Mouse (Mus musculus): Measurements from ENCODE around the gene Dync1i2. TPM values are rescaled to one million over a fixed set of nuclear protein-coding genes. Genes with fewer than 3 reads are reported as not detected.

Dync1i2 gene
- polyA plus RNA-seq (2011; ENCODE audit: insufficient read length, low read depth, missing spikeins), result 168 and 174 TPM in 2 replicates

DNA sequence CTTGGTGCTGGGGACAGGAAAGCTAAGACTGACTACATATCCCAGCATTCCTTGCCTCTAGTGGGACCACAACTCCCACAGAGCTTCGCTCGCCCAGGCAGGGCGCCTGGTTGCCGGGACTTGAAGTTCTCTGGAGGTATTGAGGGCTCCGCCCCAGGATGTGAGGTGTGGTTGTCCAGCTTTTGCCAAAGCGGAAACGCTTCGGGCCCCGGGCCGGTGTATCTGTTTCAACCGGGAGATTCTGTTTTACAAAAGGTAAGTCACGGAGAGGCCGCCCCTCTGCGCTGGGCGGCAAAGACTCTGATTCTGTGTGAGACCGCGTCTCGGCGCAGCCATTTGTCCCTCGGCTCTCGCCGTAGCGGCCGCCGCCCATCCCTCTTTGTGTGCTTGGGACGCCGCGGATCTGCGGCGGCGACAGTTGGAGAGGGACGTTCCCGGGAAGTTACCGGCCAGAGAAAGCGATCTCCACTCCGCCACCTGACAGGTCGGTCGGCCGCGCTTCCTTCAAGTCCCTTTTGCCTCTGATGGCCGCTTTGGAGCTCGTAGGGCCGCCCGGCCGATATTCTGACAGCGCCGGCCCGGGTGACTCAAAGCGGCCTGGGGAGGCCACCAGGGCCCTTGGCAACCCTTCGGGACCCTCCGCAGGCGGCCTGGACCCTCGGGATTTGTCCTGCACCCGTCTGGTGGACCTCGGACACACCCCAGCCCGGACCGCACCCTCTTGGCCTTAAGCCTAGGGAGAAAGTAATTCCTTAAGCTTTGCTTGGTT is at the start of gene Dync1i2:
Dync1i2 (plus strand) TSS at position 116 of the 769 bp plus-strand sequence.
- TF ChIP-seq POLR2A (IDR thresholded peaks at IDR 0.05; ENCODE audit: low read depth, low read length) (peak; percentile 48), CTCF (IDR thresholded peaks at IDR 0.05; ENCODE audit: borderline replicate concordance, insufficient read depth, low read length) (no peak)
- peak within 1 kb of the TSS; percentile 88 for H3K4me3 ChIP-seq (ENCODE audit: insufficient read depth, low read length)
- no peaks in the 10 kb centered on the region for H3K4me1 ChIP-seq (ENCODE audit: control insufficient read depth, insufficient read depth, low read length)
- peak within 1 kb of the TSS; percentile 32 for H3K27ac ChIP-seq (ENCODE audit: insufficient read depth, low read length)

DNA sequence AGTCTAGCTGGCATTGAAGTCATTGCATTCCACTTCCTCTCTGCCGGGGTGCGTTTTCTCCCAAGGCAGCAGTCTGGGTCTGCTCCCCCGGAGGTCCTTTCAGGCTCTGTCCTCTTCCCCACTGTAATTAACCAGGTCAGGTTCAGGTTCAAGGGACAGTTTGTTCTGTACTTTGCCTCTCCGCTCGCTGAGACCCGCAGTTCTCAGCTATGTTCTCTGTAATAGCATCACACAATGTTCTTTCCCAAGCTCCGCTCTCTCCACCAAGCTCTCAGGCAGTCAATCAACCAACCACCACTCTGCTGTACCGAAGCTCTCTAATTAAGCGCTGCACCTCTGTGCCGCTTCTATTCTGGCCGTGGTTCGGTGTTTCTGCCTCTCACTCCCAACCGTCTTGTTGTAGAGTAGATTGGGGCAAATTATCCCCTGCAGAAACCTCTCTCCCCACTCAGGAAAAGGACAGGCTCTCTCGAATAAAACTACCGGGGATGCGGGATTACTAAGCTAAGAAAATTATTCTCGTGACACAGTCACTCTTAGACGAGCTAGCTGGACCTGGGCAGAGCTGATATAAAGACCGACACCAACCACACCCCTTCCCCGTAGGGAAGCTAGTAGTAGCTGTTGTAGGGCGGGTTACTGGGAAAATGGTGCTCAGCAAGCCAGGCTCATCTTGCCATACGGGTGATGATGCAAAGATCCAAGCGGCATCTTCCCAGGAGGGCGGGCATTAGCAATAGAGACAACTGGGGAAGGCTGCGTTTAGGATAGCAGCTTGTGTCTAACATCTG is 48.5 kb upstream of the Dync1i2 start:
- Histone ChIP-seq H3K27ac (ENCODE audit: insufficient read depth, low read length) (no peak overlapping the region), H3K4me1 (ENCODE audit: control insufficient read depth, insufficient read depth, low read length) (no peaks in the 10 kb centered on the region), H3K4me3 (ENCODE audit: insufficient read depth, low read length) (no peak overlapping the region)
- no peak for TF ChIP-seq CTCF (IDR thresholded peaks at IDR 0.05; ENCODE audit: borderline replicate concordance, insufficient read depth, low read length)
- no peak for TF ChIP-seq POLR2A (IDR thresholded peaks at IDR 0.05; ENCODE audit: low read depth, low read length)

DNA sequence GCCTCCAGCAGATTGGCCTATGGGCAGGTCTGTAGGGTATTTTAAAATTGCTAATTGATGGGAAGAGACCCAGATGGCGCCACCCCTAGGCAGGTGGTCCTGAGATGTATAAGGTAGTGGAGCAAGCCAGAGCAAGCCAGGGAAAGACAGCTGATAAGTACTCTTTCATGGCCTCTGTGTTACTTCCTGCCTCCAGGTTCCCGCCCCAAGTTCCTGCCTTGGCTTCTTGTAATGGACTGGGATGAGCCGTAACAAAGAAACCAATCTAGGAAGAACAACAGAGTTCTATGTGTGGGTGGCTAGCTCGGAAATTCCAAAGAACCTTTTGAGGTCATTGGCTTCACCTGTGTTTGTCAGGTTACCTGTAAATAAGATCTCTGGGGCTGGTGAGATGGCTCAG is 44.3 kb upstream of the Dync1i2 start:
- Histone ChIP-seq H3K4me3 (ENCODE audit: insufficient read depth, low read length) (no peak overlapping the region), H3K27ac (ENCODE audit: insufficient read depth, low read length) (no peak overlapping the region), H3K4me1 (ENCODE audit: control insufficient read depth, insufficient read depth, low read length) (no peaks in the 10 kb centered on the region)
- TF ChIP-seq CTCF (IDR thresholded peaks at IDR 0.05; ENCODE audit: borderline replicate concordance, insufficient read depth, low read length), result no peak
- TF ChIP-seq POLR2A (IDR thresholded peaks at IDR 0.05; ENCODE audit: low read depth, low read length), result no peak

DNA sequence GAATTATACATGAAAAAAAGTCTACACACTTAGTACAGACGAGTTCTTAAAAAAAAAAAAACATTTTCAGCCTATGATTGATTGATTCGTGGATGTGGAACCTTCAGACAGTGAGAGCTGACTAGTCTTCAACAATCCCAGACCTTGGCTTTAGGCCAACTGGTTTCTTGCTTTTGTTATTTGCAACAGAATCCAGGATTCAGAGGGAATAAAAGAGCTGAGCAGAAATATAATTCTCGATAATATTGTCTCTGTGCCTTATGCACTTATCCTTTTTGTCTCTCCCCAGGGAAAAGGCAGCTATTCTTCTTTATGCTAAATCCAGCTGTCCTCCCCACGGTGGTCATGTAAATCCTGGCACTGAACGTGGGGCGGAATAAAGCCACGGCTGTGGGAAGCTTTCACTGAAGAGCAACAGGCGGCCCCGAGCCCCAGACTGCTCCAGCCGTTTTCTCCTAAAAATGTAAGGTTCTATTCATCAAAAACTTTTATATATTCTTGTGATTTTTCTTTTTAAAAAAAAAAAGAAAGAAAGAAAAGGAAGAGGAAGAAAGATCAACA is 43.0 kb upstream of the Dync1i2 start:
- H3K27ac ChIP-seq (ENCODE audit: insufficient read depth, low read length), result no peak overlapping the region
- H3K4me1 ChIP-seq (ENCODE audit: control insufficient read depth, insufficient read depth, low read length), result no peaks in the 10 kb centered on the region
- no peak overlapping the region for H3K4me3 ChIP-seq (ENCODE audit: insufficient read depth, low read length)
- TF ChIP-seq CTCF (IDR thresholded peaks at IDR 0.05; ENCODE audit: borderline replicate concordance, insufficient read depth, low read length), result no peak
- TF ChIP-seq POLR2A (IDR thresholded peaks at IDR 0.05; ENCODE audit: low read depth, low read length), result no peak

DNA sequence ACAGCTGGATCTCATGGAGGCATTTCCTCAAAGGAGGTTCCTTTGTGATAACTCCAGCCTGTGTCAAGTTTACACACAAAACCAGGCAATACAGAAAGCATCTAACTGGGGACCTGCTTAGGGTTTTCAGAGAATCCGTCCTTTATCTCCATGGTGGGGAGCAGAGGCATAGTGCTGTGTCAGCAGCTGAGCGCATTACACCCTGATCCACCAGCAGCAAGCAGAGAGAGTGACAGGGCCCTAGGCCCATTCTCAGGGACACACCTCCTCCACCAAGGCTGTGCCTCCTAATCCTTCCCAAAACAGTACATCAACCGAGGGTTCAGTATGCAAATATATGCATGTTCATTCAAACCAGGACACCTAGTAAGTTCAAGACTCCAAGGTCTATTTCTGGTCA is 38.5 kb upstream of the Dync1i2 start:
- Histone ChIP-seq H3K4me3 (ENCODE audit: insufficient read depth, low read length) (no peak overlapping the region), H3K27ac (ENCODE audit: insufficient read depth, low read length) (no peak overlapping the region), H3K4me1 (ENCODE audit: control insufficient read depth, insufficient read depth, low read length) (no peaks in the 10 kb centered on the region)
- TF ChIP-seq CTCF (IDR thresholded peaks at IDR 0.05; ENCODE audit: borderline replicate concordance, insufficient read depth, low read length) (no peak), POLR2A (IDR thresholded peaks at IDR 0.05; ENCODE audit: low read depth, low read length) (no peak)

DNA sequence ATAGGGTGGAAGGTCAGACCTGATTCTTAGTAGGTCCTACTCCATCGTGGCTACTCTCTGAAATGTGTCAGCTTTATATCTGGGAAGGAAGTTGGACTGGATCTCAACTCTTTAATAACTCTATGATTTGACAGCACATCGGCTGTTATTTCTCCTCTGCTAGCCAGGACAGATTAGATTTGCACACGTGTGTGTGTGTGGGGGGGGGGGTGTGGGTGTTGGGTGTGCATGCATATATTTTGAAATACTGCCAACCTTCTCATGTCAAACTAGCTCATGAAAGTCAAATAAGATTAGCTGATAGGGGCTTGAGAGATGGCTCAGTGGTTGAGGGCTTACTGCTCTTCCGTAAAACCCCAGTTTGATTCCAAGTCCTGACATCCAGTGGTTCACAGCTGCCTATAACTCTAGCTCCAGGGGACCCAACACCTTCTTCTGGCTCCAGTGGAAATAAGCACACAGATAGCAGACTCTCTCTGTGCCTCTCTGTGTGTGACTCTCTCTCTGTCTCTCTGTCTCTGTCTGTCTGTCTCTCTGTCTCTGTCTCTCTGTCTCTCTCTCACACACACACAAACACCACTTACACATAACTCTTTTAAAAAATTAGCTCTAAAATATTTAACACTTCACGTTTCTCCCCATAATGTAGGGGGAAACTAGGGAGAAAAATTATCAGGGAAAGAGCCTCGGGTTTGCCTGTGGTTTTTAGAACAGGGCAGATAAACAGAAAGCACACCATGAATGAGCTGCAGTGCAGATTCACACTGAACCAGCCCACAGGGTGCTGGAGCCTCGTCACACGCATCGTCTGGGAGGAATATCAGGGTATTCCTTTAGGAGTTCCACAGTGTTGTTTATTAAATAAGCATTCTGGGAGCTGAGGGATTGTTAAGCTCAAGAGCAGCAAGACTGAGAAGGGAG is 34.9 kb upstream of the Dync1i2 start:
- no peak overlapping the region for H3K4me3 ChIP-seq (ENCODE audit: insufficient read depth, low read length)
- TF ChIP-seq CTCF (IDR thresholded peaks at IDR 0.05; ENCODE audit: borderline replicate concordance, insufficient read depth, low read length), result no peak
- no peak for TF ChIP-seq POLR2A (IDR thresholded peaks at IDR 0.05; ENCODE audit: low read depth, low read length)
- H3K27ac ChIP-seq (ENCODE audit: insufficient read depth, low read length), result no peak overlapping the region
- H3K4me1 ChIP-seq (ENCODE audit: control insufficient read depth, insufficient read depth, low read length), result no peaks in the 10 kb centered on the region

DNA sequence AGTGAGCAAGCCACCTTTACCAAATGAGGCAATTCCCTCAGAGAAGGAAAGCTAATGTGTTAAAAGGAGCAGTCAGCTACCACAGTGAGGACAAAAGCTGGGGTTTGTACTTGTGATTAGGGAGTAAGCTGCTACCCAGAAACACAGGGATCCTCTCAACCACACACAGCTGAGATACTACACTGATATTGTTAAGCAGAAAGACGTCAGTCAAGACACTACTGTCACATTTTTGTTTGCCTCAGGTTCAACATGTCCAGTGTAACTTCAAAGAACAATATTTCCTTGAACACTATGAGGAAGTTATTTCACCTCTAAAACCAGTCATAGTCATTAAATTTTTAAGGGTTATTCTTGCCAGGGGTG is 34.3 kb upstream of the Dync1i2 start:
- Histone ChIP-seq H3K27ac (ENCODE audit: insufficient read depth, low read length) (no peak overlapping the region), H3K4me3 (ENCODE audit: insufficient read depth, low read length) (no peak overlapping the region), H3K4me1 (ENCODE audit: control insufficient read depth, insufficient read depth, low read length) (no peaks in the 10 kb centered on the region)
- TF ChIP-seq CTCF (IDR thresholded peaks at IDR 0.05; ENCODE audit: borderline replicate concordance, insufficient read depth, low read length) (no peak), POLR2A (IDR thresholded peaks at IDR 0.05; ENCODE audit: low read depth, low read length) (no peak)

DNA sequence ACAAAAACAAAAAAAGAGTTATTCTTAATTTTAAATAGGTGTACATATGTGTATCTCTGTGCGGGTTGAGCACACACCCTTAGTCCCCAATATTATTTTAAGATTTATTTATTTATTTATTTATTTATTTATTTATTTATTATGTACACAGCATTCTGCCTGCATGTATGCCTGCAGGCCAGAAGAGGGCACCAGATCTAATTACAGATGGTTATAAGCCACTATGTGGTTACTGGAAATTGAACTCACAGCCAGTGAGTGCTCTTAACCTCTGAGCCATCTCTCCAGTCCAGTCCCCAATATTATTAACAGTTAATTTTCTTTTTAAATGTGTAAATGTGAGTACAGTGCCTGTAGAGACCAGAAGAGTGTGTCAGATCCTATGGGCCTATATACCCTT is 33.7 kb upstream of the Dync1i2 start:
- H3K4me3 ChIP-seq (ENCODE audit: insufficient read depth, low read length), result no peak overlapping the region
- H3K4me1 ChIP-seq (ENCODE audit: control insufficient read depth, insufficient read depth, low read length), result no peaks in the 10 kb centered on the region
- no peak overlapping the region for H3K27ac ChIP-seq (ENCODE audit: insufficient read depth, low read length)
- TF ChIP-seq POLR2A (IDR thresholded peaks at IDR 0.05; ENCODE audit: low read depth, low read length) (no peak), CTCF (IDR thresholded peaks at IDR 0.05; ENCODE audit: borderline replicate concordance, insufficient read depth, low read length) (no peak)

DNA sequence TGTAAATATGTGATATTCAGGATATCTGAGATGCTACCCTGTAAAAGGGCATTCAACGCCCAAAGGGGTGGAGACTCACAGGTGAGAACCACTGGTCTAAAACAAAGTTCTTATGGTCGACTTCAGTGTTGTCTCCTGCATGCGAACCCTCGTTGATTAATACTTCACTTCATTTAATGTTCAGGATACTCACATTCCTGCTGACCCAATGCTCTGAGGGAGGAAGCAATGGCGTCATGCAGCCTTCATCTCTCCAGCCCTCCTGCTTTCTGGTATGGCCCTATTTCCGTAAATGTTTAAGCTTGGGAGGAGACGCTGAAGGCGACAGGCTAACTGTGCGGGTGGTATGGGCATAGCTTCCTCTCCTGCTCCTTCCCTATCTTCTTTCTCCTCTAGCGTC is 31.8 kb upstream of the Dync1i2 start:
- H3K4me3 ChIP-seq (ENCODE audit: insufficient read depth, low read length), result no peak overlapping the region
- TF ChIP-seq CTCF (IDR thresholded peaks at IDR 0.05; ENCODE audit: borderline replicate concordance, insufficient read depth, low read length) (no peak), POLR2A (IDR thresholded peaks at IDR 0.05; ENCODE audit: low read depth, low read length) (no peak)
- H3K27ac ChIP-seq (ENCODE audit: insufficient read depth, low read length), result no peak overlapping the region
- H3K4me1 ChIP-seq (ENCODE audit: control insufficient read depth, insufficient read depth, low read length), result no peaks in the 10 kb centered on the region
